Mouse (Mus musculus): Measurements from ENCODE around the gene Foxp3.

The Foxp3 gene

GRCm38 (mm10) chrX:7573176-7574086 is at the start of gene Foxp3:
Foxp3 (plus strand) TSS chrX:7573644.
- no peak for DNase-seq (ENCODE audit: low read depth, low spot score)

- DNase-seq (ENCODE audit: low read depth, low spot score): no peak
These were observed 48.5 kb upstream of the Foxp3 start for GRCm38 (mm10) chrX:7524961-7525360.

GRCm38 (mm10) chrX:7553474-7553873 is 20.0 kb upstream of the Foxp3 start:
- no peak for DNase-seq (ENCODE audit: low read depth, low spot score)

- peak; percentile 36 for DNase-seq (ENCODE audit: low read depth, low spot score)
These were observed 10.4 kb upstream of the Foxp3 start for GRCm38 (mm10) chrX:7563076-7563475.

- no peak for DNase-seq (ENCODE audit: low read depth, low spot score)
These were observed 7.1 kb upstream of the Foxp3 start for GRCm38 (mm10) chrX:7566352-7566751.

- DNase-seq (ENCODE audit: low read depth, low spot score): no peak
These were observed 6.0 kb upstream of the Foxp3 start for GRCm38 (mm10) chrX:7567491-7567890.

GRCm38 (mm10) chrX:7570481-7571175 is 2.8 kb upstream of the Foxp3 start:
- DNase-seq (ENCODE audit: low read depth, low spot score): no peak

- DNase-seq (ENCODE audit: low read depth, low spot score): no peak
These were observed 1.8 kb upstream of the Foxp3 start for GRCm38 (mm10) chrX:7571565-7572136.

GRCm38 (mm10) chrX:7572466-7572865 is 978 bp upstream of the Foxp3 start:
- DNase-seq (ENCODE audit: low read depth, low spot score): no peak

- DNase-seq (ENCODE audit: low read depth, low spot score): peak; percentile 95
These were observed 842 bp downstream of the Foxp3 start, which contains the start of gene Ppp1r3f for GRCm38 (mm10) chrX:7574087-7574884. Ppp1r3f (minus strand) TSS chrX:7574283.

- no peak for DNase-seq (ENCODE audit: low read depth, low spot score)
These were observed 1.4 kb downstream of the Foxp3 start for GRCm38 (mm10) chrX:7574885-7575231.

- DNase-seq (ENCODE audit: low read depth, low spot score): no peak
These were observed 7.7 kb downstream of the Foxp3 start for GRCm38 (mm10) chrX:7581151-7581550.

GRCm38 (mm10) chrX:7583881-7584280 is 10.4 kb downstream of the Foxp3 start:
- DNase-seq (ENCODE audit: low read depth, low spot score): no peak

- DNase-seq (ENCODE audit: low read depth, low spot score): no peak
These were observed 12.9 kb downstream of the Foxp3 start for GRCm38 (mm10) chrX:7586356-7586755.

GRCm38 (mm10) chrX:7595371-7595770 is 21.9 kb downstream of the Foxp3 start:
- DNase-seq (ENCODE audit: low read depth, low spot score): no peak

- no peak for DNase-seq (ENCODE audit: low read depth, low spot score)
These were observed 30.6 kb downstream of the Foxp3 start for GRCm38 (mm10) chrX:7604004-7604403.

- DNase-seq (ENCODE audit: low read depth, low spot score): peak; percentile 86
These were observed 31.6 kb downstream of the Foxp3 start, which contains the start of gene Ccdc22 for GRCm38 (mm10) chrX:7604879-7605574. Ccdc22 (minus strand) TSS chrX:7605517.

- DNase-seq (ENCODE audit: low read depth, low spot score): no peak
These were observed 32.1 kb downstream of the Foxp3 start for GRCm38 (mm10) chrX:7605575-7605941.

- no peak for DNase-seq (ENCODE audit: low read depth, low spot score)
These were observed 33.3 kb downstream of the Foxp3 start, which contains the start of gene Cacna1f for GRCm38 (mm10) chrX:7606783-7607182. Cacna1f (plus strand) TSS chrX:7607083.

GRCm38 (mm10) chrX:7610035-7610434 is 36.6 kb downstream of the Foxp3 start:
- no peak for DNase-seq (ENCODE audit: low read depth, low spot score)

Measured in ES-CJ7 (cell line).